Mouse (Mus musculus): ENCODE data around the gene Rab3gap2. TPM values are rescaled to one million over a fixed set of nuclear protein-coding genes. Genes with fewer than 3 reads are reported as not detected.

Rab3gap2 gene
- polyA plus RNA-seq, 1 experiment from 2014 or later = 26.6 TPM

DNA sequence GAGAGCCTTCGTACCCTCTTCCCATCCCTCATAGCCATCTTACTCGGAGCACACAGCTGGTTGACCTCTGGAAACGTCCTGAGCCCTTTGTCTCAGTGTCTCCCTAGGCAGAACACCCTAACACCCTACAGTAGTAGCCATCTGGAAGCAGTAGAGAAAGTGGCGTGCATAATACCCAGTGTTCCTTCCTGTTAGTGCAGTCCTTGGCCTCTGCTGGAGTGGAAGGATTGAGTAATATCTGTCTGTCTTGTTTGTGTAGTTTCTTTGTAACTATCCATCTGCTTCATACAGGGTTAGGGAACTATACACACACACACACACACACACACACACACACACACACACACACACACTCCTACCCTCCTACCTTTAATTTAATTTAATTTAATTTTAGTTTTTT is 64.8 kb downstream of the Rab3gap2 start:
- H3K27me3 ChIP-seq (ENCODE audit: control insufficient read depth, insufficient read depth, low read depth, low read length) = no peaks in the 10 kb centered on the region
- no peak overlapping the region for H3K27ac ChIP-seq (ENCODE audit: low read length)
- H3K4me1 ChIP-seq (ENCODE audit: control insufficient read depth, insufficient read depth, low read length) = no peaks in the 10 kb centered on the region
- no peak for ATAC-seq
- H3K9me3 ChIP-seq (replicated peaks; ENCODE audit: control insufficient read depth, low read length, poor library complexity, severe bottlenecking) = no peaks in the 10 kb centered on the region
- no peak overlapping the region for H3K4me2 ChIP-seq (ENCODE audit: low read length)
- no peak overlapping the region for H3K9ac ChIP-seq (ENCODE audit: low read depth, low read length)
- peaks cover 33% of the 10 kb centered on the region for H3K36me3 ChIP-seq (ENCODE audit: control insufficient read depth, insufficient read depth, low read length)
- H3K4me3 ChIP-seq (ENCODE audit: low read depth, low read length) = no peak overlapping the region
- 86% methylated on average over 4 of the region's 4 CpGs for WGBS

- no peak overlapping the region for H3K4me2 ChIP-seq (ENCODE audit: low read length)
- no peaks in the 10 kb centered on the region for H3K4me1 ChIP-seq (ENCODE audit: control insufficient read depth, insufficient read depth, low read length)
- no peak overlapping the region for H3K27ac ChIP-seq (ENCODE audit: low read length)
- no peak overlapping the region for H3K9ac ChIP-seq (ENCODE audit: low read depth, low read length)
- ATAC-seq = no peak
- no peaks in the 10 kb centered on the region for H3K27me3 ChIP-seq (ENCODE audit: control insufficient read depth, insufficient read depth, low read depth, low read length)
- peaks cover 31% of the 10 kb centered on the region for H3K36me3 ChIP-seq (ENCODE audit: control insufficient read depth, insufficient read depth, low read length)
- no peaks in the 10 kb centered on the region for H3K9me3 ChIP-seq (replicated peaks; ENCODE audit: control insufficient read depth, low read length, poor library complexity, severe bottlenecking)
- no peak overlapping the region for H3K4me3 ChIP-seq (ENCODE audit: low read depth, low read length)
- 95% methylated on average over 8 of the region's 8 CpGs for WGBS
Observed at GRCm38 (mm10) chr1:185270403-185271097, 66.6 kb downstream of the Rab3gap2 start.

- no peak overlapping the region for H3K4me2 ChIP-seq (ENCODE audit: low read length)
- peaks cover 37% of the 10 kb centered on the region for H3K36me3 ChIP-seq (ENCODE audit: control insufficient read depth, insufficient read depth, low read length)
- H3K9ac ChIP-seq (ENCODE audit: low read depth, low read length) = no peak overlapping the region
- H3K4me1 ChIP-seq (ENCODE audit: control insufficient read depth, insufficient read depth, low read length) = no peaks in the 10 kb centered on the region
- no peaks in the 10 kb centered on the region for H3K27me3 ChIP-seq (ENCODE audit: control insufficient read depth, insufficient read depth, low read depth, low read length)
- no peak for ATAC-seq
- 91% methylated on average over 9 of the region's 9 CpGs for WGBS
- H3K4me3 ChIP-seq (ENCODE audit: low read depth, low read length) = no peak overlapping the region
- no peaks in the 10 kb centered on the region for H3K9me3 ChIP-seq (replicated peaks; ENCODE audit: control insufficient read depth, low read length, poor library complexity, severe bottlenecking)
- H3K27ac ChIP-seq (ENCODE audit: low read length) = no peak overlapping the region
Observed at GRCm38 (mm10) chr1:185271373-185271772, 67.5 kb downstream of the Rab3gap2 start.

DNA sequence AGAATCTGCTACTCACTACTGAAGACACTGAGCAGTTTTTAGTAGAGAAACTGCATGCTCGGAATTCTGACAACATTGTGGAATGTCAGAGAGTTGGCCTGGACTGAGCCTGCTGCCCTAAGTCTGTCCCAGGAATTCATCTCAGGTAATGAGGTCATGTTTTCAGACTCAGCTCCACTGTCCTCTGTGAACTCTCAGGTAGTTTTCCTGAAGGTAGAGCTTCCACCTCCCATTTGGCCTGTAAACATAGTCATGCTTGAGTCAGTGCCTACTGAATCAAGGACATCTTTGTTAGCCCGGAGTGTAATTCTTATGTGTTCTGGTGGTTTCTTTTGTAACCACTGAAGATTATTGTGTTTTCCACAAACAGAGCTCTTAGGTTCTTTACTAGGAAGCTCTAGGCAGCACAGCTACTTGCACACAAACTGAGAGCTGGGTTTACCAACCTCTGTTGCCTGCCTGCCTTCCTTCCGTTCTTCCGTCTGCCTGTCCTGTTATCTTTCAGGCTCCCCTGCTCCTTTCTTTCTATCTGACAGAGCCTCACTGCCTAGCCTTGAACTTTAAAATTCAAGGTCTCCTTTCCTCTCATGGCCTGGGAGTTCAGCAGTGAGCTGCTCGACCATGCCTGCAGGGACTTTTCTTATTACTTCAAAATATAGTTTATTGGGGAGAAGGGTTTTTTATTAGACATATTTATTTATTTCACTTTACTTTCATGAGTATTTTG is 71.1 kb downstream of the Rab3gap2 start:
- 93% methylated on average over 5 of the region's 5 CpGs for WGBS
- Histone ChIP-seq H3K27me3 (ENCODE audit: control insufficient read depth, insufficient read depth, low read depth, low read length) (no peaks in the 10 kb centered on the region), H3K4me1 (ENCODE audit: control insufficient read depth, insufficient read depth, low read length) (no peaks in the 10 kb centered on the region), H3K4me2 (ENCODE audit: low read length) (no peak overlapping the region), H3K9me3 (replicated peaks; ENCODE audit: control insufficient read depth, low read length, poor library complexity, severe bottlenecking) (no peaks in the 10 kb centered on the region), H3K27ac (ENCODE audit: low read length) (no peak overlapping the region), H3K4me3 (ENCODE audit: low read depth, low read length) (no peak overlapping the region), H3K36me3 (ENCODE audit: control insufficient read depth, insufficient read depth, low read length) (peaks cover 41% of the 10 kb centered on the region), H3K9ac (ENCODE audit: low read depth, low read length) (no peak overlapping the region)
- no peak for ATAC-seq

DNA sequence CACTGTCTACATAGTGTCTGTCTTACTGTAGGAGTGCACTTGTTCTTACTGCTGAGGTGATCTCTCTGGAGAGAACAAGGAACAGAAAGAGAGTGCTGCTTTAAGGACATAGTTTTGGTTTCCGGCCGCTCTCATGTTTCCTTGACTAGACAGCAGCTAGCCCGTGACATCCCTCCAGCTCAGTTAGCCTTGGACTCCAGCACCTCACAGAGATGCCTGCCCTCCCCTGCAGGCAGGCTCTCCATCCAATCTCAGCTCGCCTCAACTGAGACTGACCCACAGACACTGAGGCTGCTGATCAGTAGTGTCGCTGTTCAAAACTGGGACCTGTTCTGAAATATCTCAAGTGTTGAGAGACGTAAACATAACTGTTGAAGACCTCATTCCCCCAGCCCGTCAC is 72.1 kb downstream of the Rab3gap2 start:
- no peaks in the 10 kb centered on the region for H3K27me3 ChIP-seq (ENCODE audit: control insufficient read depth, insufficient read depth, low read depth, low read length)
- H3K9ac ChIP-seq (ENCODE audit: low read depth, low read length) = no peak overlapping the region
- peaks cover 46% of the 10 kb centered on the region for H3K36me3 ChIP-seq (ENCODE audit: control insufficient read depth, insufficient read depth, low read length)
- H3K4me2 ChIP-seq (ENCODE audit: low read length) = no peak overlapping the region
- H3K4me3 ChIP-seq (ENCODE audit: low read depth, low read length) = no peak overlapping the region
- H3K27ac ChIP-seq (ENCODE audit: low read length) = no peak overlapping the region
- ATAC-seq = no peak
- no peaks in the 10 kb centered on the region for H3K9me3 ChIP-seq (replicated peaks; ENCODE audit: control insufficient read depth, low read length, poor library complexity, severe bottlenecking)
- 91% methylated on average over 7 of the region's 7 CpGs for WGBS
- no peaks in the 10 kb centered on the region for H3K4me1 ChIP-seq (ENCODE audit: control insufficient read depth, insufficient read depth, low read length)

- H3K4me2 ChIP-seq (ENCODE audit: low read length) = no peak overlapping the region
- WGBS = 93% methylated on average over 11 of the region's 11 CpGs
- no peak overlapping the region for H3K9ac ChIP-seq (ENCODE audit: low read depth, low read length)
- H3K36me3 ChIP-seq (ENCODE audit: control insufficient read depth, insufficient read depth, low read length) = peaks cover 37% of the 10 kb centered on the region
- H3K4me3 ChIP-seq (ENCODE audit: low read depth, low read length) = no peak overlapping the region
- H3K27me3 ChIP-seq (ENCODE audit: control insufficient read depth, insufficient read depth, low read depth, low read length) = no peaks in the 10 kb centered on the region
- no peak for ATAC-seq
- H3K27ac ChIP-seq (ENCODE audit: low read length) = no peak overlapping the region
- no peaks in the 10 kb centered on the region for H3K9me3 ChIP-seq (replicated peaks; ENCODE audit: control insufficient read depth, low read length, poor library complexity, severe bottlenecking)
- no peaks in the 10 kb centered on the region for H3K4me1 ChIP-seq (ENCODE audit: control insufficient read depth, insufficient read depth, low read length)
Observed at GRCm38 (mm10) chr1:185277022-185277421, 73.1 kb downstream of the Rab3gap2 start.

DNA sequence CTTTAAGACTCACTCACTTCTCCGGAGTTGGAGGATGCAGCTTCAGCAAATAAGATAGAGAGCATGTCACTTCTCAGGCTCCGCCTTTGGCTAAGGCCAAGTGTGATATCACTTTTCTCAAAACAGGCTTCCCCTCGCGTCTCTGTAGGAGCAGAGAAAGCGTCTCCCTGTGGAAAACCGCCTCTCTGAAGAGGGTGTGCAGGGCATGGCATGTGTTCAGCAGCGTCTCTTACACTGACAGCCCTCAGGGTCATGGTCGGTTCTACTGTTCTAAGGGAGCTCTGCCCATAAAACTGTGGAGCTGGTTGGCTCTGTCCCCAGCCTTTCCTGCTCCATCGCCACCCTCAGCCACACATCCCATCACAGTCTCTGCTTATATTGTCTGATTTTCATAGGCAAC is 75.4 kb downstream of the Rab3gap2 start:
- H3K9me3 ChIP-seq (replicated peaks; ENCODE audit: control insufficient read depth, low read length, poor library complexity, severe bottlenecking) = no peaks in the 10 kb centered on the region
- H3K36me3 ChIP-seq (ENCODE audit: control insufficient read depth, insufficient read depth, low read length) = peaks cover 42% of the 10 kb centered on the region
- no peak for ATAC-seq
- WGBS = 88% methylated on average over 9 of the region's 9 CpGs
- H3K27me3 ChIP-seq (ENCODE audit: control insufficient read depth, insufficient read depth, low read depth, low read length) = no peaks in the 10 kb centered on the region
- H3K4me1 ChIP-seq (ENCODE audit: control insufficient read depth, insufficient read depth, low read length) = no peaks in the 10 kb centered on the region
- H3K4me2 ChIP-seq (ENCODE audit: low read length) = no peak overlapping the region
- no peak overlapping the region for H3K9ac ChIP-seq (ENCODE audit: low read depth, low read length)
- H3K4me3 ChIP-seq (ENCODE audit: low read depth, low read length) = no peak overlapping the region
- H3K27ac ChIP-seq (ENCODE audit: low read length) = no peak overlapping the region

- no peak overlapping the region for H3K9ac ChIP-seq (ENCODE audit: low read depth, low read length)
- ATAC-seq = no peak
- H3K9me3 ChIP-seq (replicated peaks; ENCODE audit: control insufficient read depth, low read length, poor library complexity, severe bottlenecking) = no peaks in the 10 kb centered on the region
- WGBS = 95% methylated on average over 4 of the region's 4 CpGs
- no peak overlapping the region for H3K27ac ChIP-seq (ENCODE audit: low read length)
- H3K27me3 ChIP-seq (ENCODE audit: control insufficient read depth, insufficient read depth, low read depth, low read length) = no peaks in the 10 kb centered on the region
- no peaks in the 10 kb centered on the region for H3K4me1 ChIP-seq (ENCODE audit: control insufficient read depth, insufficient read depth, low read length)
- H3K4me3 ChIP-seq (ENCODE audit: low read depth, low read length) = no peak overlapping the region
- H3K4me2 ChIP-seq (ENCODE audit: low read length) = no peak overlapping the region
- H3K36me3 ChIP-seq (ENCODE audit: control insufficient read depth, insufficient read depth, low read length) = peaks cover 49% of the 10 kb centered on the region
Observed at GRCm38 (mm10) chr1:185280616-185281015, 76.7 kb downstream of the Rab3gap2 start.

- Histone ChIP-seq H3K9ac (ENCODE audit: low read depth, low read length) (no peak overlapping the region), H3K36me3 (ENCODE audit: control insufficient read depth, insufficient read depth, low read length) (peaks cover 53% of the 10 kb centered on the region), H3K4me1 (ENCODE audit: control insufficient read depth, insufficient read depth, low read length) (no peaks in the 10 kb centered on the region), H3K27ac (ENCODE audit: low read length) (no peak overlapping the region), H3K9me3 (replicated peaks; ENCODE audit: control insufficient read depth, low read length, poor library complexity, severe bottlenecking) (no peaks in the 10 kb centered on the region), H3K4me3 (ENCODE audit: low read depth, low read length) (no peak overlapping the region), H3K27me3 (ENCODE audit: control insufficient read depth, insufficient read depth, low read depth, low read length) (no peaks in the 10 kb centered on the region), H3K4me2 (ENCODE audit: low read length) (no peak overlapping the region)
- 95% methylated on average over 11 of the region's 11 CpGs for WGBS
- no peak for ATAC-seq
Observed at GRCm38 (mm10) chr1:185282846-185283245, 78.9 kb downstream of the Rab3gap2 start.
